Mouse (Mus musculus) monocyte, adult 2 months (primary cell): ENCODE results near the gene Flot1.
A peak's percentile ranks its signal among the peaks of the same experiment; 100 is the strongest.

Experiments
- DNase-seq, 2 experiments: peaks; one replicate each; pipeline ENCODE4 v3.0.0; 2022; ENCODE audit warnings: low spot score in 2 of 2, low read depth in 1 of 2

The Flot1 gene

DNA sequence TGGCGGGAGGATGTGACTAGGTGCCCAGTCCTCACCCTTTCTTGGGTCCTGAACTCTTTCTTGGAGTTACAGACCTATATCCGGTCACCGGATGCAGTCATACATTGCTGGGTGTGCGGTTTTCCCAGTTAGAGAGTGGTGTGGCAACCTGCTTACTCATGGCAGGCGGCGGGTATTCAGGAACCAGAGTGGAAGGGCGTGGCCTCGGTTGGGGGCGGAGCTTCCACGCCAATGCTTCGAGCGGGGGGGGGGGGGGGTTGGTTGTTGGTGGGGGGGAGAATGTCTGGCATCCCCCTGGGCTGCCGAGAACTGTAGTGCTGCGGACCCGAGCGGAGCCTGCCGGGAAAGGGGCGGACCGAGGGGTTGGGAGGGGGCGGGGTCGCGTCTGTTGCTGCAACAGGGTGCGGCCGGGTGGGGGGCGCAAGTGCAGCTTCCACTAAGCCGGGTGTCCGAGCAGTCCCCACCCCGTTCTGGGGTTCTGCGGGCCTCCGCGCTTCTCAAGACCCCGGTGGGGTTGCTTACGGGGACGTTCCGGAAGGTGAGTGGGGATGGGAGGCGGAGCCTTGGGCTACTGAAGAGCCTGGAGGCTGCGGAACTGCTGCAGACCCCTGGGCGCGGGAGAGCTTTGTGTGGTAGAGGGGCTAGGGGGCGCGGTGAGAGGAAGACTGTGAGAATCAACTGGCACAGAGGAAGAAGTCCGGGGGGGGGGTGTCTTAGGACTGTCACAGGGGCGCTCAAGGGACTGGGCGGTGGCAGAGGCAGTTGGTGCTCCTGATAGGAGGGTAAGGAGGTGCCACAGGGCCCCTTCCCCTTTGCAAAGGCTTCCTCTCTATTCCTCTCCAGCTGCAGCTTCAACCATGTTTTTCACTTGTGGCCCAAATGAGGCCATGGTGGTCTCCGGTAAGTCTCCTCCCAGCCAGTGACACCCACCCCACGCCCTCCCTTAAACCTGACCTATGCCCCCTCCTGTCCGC lies at the start of gene Flot1:
Gene Flot1 (plus strand): TSS at position 267 of the 974 bp plus-strand sequence.
- DNase-seq: peak in 1 of 2 experiments; percentile 73

DNA sequence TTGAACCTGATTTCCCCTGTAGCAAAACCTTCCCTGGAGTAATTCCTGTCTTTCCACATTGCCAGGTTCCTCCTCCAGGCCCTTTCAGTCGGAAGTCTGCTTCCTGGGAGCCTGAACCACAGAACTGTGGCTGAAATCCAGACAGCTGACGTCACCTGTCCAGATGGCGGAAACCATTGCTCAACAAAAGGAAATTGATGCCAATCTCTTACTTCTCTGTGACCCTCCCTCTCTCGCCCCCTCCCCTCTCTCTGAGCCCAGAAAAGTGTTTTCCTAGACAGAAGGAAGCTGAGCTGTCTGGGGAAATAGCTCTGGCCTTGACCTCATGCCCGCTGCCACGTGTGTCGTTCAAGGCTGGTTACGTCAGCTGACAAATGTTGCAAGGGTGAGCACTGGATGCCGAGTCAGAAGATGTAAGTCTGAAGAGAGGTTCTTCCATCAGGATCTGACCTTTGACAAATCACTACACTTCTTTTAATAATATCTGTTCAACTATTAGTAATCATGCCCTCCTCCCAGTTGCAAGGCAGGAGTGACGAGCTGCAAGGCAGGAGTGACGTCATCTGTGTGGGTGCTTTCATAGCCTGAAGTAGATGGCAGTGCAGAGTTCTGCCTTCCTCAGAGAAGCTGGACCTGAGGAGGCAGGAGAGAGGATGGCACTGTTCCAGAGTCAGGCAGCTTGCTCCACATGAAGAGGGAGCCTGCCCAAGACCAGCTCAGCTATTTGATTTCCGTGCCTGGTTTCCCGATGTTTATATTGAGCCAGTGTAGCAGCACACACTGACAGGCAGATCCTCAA lies 46.0 kb upstream of the Flot1 start:
- peak; percentile 67 to 68 for DNase-seq

DNA sequence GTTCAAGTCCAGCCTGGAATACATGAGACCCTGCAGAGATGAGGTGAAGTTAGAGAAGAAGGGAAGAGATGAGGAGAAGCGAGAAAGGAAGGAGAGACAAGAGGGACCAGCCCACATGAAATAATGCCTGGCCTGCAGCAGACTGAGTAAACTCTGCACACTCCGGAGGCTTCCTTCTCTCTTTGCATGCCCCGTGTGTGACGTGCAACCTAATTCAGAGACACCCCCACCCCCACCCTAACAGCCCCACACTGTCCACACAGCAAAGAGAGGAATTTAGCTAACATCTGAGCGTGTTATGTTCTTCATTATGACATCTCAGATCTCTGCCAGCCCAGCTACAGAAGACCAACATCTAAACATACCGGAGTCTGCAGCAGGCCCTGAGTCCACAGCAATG lies 44.1 kb upstream of the Flot1 start:
- DNase-seq: no peak

DNA sequence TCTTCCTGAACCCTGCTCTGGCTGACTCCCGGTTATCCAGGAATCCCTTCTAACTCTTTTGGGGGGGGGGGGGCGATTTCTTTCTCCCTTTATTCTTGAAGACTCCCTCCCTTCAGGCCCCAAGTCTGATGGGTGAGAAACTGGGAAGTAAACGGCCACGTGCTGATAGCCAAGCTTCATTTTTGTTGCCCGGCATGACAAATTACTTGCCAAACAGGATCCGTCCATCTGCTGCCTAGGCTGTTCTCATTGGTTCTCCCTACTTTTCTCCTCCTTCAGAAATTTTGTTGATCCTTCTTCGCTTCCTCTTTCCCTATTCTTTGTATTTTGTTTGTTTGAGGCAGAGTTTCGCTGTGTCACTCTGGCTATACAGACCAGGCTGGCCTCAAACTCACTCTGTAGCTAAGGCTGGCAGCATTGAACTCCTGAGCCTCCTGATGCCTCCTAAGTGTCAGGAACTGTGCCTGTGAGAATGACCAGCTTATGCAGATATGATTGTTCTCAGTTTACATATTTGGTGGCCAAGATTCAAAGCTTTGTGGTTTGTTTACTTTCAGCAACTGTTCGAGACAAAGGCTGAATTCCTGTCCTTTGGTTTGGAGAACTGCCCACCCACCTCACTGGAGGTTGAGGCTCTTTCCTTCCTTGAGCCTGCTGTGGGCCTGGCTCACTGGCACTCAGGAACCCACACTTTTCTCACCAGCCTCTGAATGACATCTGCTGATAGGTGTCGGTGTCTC lies 43.4 kb upstream of the Flot1 start:
- DNase-seq: no peak

DNA sequence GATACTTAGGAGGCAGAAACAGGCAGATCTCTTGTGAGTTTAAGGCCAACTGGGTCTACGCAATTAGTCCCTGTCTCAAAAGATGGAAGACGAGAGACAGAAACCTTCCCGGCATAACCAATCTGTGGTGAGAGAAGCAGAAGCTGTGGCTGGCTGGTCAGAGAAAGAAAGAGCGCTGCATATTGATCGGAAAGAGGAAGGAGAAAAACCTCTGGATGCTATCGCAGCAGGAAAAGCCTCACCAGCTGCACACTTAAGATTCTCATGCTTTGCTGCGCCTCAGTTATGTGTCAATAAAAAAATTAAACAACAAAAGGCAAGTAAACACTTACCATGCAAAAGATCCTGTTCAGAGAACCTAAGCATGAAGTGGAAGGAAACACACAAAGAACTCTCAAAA lies 42.7 kb upstream of the Flot1 start:
- DNase-seq: peak in 1 of 2 experiments; percentile 22

DNA sequence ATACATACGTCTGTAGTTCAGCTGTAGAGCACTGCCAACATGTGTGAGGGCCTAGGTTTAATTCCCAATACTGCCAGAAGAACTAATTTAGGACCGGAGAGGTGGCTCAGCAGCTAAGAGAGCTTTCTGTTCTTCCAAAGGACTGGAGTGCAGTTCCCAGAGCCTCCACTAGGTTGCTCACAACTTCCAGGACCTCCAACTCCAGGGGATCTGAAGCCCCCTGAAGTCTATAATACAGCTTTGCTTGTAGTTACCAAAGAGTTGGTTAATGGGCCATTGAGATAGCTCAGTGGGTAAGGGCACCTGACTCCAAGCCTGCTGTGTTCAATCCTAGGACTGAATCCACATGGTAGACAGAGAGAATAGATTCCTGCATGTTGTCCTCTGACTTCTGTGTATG lies 40.6 kb upstream of the Flot1 start:
- no peak for DNase-seq

DNA sequence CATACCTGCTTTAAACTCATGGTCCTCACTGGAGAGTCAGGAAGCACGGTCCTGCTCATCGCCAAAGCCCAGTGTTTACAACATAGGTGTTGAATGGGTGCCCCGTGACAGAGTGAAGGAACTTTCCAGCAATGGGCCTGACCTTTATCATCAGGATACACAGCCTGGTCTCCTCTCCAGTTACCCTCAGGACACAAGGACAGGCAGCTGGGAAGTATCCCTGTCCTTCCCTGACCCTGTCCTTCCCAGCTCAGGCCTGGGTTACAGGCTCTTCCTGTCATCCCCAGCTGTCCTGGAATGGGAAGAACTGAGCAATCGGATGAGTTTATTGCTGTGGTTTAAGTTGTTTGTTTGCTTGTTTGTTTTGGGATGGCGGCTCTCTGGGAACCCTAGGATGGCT lies 40.1 kb upstream of the Flot1 start:
- no peak for DNase-seq

DNA sequence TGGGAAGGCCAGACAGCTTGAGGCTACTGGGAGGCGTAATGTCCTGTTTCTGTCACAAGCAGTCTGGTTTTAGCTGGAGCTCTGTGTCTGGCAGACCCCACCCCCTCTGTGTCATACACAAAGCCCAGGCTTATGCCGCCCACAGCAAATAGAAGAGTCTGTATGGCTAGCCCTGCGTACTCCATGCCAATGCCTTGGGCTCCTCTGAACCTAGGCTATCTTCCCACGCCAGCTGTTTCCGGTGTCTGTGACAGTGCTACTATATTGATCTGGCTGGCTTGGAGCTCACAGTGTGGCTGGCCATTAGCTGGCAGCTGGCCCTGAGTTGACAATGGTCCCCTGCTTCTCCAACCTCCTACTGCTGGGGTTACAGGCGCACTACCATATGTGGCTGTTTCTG lies 39.1 kb upstream of the Flot1 start:
- DNase-seq: no peak

DNA sequence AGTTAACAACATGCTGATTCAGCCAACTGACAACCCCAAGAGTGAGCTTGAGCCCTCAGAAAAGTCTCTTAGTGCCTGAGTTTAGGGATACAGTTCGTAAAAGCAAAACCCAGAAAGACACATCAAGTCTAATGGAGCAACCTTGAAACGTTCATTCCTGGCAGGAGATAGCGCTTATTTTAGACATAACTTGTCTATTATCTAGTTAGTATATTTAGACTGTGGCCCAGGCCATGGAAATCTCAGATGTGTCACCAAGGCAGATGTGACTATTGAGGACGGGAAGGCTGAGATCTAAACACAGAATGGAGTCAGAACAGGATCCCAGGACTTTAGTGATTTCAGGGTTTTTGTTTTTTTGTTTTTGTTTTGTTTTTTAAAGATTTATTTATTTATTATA lies 37.9 kb upstream of the Flot1 start:
- DNase-seq: no peak

DNA sequence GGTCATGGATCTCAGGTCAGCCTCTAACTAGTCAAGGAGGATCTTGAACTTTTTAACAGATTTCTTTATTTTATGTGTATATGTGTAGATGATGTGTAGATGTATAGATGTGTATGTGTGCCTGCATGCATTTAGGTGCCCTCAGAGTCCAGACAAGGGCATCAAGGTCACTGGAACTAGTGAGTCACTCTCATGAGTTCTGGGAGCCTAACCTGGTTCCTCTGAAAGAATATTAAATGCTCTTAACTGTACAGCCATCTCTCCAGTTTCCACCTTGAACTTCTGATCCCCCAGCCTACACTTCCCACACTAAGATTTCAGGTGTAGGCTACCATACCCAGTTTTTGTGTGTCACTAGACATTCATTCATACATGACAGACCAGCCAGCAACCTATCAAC lies 35.5 kb upstream of the Flot1 start:
- no peak for DNase-seq

DNA sequence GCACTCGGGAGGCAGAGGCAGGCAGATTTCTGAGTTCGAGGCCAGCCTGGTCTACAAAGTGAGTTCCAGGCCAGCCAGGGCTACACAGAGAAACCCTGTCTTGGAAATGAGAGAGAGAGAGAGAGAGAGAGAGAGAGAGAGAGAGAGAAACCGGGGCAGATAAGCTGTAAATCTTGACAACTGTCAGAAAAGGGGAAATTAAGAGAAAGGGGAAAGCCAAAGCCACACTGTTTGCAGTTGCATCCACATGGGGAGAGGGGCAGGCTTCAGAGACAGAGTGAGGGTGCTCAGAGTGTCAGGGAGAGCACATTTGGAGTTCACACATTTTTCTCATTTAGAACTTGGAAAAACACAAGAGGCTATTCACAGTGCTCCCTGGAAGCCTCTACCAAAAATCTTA lies 35.0 kb upstream of the Flot1 start:
- DNase-seq: no peak

DNA sequence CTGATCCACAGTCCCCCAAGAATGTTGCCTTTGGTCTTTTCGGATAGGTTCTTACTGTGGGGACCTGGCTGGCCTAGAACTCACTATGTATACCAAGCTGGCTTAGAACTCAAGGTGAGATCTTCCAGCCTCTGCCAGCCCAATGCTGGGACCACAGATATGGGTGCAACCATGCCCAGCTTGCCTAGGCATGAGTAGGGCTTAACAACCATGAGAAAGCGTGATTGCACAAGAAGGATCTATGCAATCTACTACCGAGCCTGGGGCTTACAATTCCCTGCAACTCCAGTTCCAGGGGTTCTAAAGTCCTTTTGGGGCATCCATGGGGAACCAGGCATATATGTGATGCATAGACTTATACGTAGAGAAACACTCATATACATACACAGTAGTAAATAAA lies 32.1 kb upstream of the Flot1 start:
- DNase-seq: no peak

DNA sequence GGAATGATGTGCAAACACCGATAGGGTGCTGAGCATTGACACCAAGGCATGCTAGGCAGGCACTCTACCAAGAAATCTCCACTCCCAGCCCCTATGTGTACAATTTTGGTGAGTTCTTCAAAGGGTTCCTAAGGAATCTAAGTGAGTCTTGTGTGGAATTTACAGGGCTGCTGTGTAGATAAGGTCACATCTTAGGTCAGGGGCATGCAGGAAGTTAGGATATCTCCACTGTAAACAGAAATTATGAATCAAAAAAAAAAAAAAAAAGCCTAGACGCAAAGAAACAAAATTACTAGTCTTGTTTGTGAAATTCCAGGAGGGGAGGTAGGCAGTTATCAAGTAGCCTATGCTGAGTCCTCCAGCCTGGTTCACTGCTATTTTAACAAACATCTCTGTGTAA lies 30.2 kb upstream of the Flot1 start:
- DNase-seq: no peak

DNA sequence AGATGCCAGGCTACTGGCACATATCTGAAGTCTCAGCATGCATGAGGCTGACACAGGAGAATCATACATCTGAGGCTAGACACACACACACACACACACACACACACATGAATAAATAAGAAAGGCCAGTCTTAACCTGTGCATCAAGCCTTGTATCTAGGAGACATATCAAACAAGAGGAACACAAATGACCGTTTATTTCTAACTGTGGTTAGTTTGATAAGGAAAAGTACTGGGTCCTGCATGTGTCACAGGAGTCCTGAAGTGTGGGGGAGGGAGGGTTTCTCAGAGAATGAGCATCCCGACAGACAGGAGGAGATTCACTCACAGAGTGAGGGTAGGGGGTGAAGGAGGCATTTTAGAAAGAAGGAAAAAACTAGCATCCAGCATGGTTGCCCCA lies 27.9 kb upstream of the Flot1 start:
- no peak for DNase-seq

DNA sequence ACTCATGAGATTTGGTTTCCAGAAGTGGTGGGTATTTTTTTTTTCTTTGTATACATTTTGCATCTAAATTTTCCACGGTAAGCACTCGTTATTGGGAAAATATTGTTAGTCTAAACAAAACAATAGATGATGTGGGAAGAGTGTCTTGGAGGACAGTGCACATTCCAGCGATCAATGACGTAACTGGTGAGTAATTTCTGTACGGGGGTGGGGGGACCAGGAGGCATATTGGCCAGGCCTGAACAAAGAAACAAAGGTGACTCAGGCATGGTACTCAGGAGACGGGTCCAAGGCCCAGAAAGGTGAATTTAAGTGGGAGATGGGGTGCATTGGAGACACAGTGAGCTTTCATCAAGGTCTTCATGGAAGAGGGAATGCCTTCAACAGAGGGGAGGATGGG lies 27.4 kb upstream of the Flot1 start:
- no peak for DNase-seq

DNA sequence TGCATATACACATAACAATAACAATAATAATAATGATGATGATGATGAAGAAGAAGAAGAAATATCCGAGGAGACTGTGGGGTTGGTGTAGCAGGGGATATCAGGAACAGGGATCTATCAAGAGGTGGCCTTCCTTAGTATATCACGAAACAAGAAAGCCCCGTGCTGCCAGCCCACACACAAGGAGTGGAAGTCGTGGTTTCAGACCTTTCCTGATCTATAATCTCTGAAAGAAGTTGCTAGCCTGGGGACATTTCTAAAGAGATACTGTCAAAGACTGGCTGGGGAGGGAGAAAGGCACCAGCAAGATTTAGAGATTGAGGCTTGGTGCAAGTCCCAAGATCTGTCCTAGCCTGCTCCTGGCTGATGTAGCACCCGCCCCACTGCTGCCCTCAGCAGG lies 26.2 kb upstream of the Flot1 start:
- DNase-seq: no peak

DNA sequence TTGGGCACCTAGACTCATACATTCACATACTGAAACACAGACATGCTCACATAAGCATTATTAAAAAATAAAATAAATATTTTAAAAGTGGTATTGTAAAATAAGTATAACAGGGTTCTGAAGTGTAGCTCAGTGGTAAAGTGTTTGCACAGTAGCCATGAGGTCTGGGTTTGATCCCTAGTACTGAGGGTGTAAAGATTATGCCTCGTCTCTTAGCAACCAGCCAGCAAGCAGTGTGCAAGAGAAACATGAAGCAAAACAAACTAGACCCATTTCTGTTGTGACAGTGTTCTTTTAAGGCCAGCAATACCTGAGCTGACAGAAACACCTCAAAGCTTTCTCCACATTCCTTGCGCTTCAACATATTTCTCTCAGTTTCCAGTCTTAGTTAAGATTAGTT lies 22.1 kb upstream of the Flot1 start:
- DNase-seq: no peak

DNA sequence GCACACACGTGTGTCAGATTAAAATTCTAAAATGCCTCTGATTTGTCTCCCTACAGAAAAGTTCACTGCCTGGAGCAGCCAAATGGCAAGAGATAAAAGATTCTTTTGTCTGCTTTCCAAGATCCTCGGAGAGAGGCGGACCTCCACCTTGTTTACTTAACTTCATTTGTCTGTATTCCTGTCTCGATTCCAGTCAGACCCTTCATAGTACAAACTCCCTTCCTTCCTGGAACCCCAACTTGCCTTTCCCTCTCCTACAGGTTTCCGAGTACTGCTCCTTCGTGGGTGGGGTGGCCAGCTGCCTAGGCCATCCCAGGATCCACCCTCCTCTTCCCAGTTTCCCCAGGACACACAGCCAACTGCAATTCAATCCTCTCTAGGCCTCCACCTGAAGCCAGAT lies 20.0 kb upstream of the Flot1 start:
- no peak for DNase-seq

DNA sequence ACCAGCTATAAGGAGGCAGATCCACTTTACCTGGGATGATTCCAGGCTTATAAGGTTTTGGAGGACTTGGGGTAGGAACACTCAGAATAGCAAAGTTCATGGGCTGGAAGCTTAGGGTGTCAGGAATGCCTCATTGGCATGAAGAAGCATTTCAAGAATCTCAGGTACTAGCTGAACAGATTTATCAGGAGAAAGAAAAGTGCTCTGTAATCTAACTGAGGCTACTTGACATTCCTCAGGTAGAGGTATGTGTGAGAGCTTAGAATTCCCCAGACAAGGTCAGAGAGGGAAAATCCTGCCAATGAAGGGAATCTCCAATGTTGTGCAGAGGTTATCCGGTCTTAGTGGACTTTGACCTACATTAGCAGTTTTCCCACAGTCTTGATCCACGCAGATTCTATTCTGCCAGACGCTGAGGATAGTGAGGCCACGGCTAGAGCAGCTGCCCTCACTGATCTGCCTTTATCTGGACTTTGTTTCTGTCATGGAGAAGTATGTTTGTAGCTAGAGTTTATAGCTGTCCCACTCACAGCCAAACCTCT lies 19.1 kb upstream of the Flot1 start:
- DNase-seq: no peak

DNA sequence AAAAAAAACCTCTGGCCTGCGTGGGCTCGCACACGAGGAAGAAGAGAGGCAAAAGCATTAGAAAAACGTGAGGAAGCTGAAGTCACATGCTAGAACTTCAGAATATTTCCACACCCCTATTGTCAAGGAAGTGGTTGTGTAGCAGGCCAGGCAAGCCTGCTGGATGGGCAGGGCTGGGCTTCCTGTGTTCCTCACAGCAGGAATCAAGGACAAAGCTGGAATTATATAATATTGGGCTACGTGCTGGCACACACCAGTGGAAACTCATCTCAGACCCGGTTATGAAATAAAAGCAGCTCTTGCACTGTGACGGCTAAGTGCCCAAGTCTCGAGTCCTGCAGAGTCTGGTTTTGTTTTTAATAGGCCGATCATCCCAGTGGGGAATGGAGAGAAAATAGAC lies 15.0 kb upstream of the Flot1 start:
- DNase-seq: no peak

DNA sequence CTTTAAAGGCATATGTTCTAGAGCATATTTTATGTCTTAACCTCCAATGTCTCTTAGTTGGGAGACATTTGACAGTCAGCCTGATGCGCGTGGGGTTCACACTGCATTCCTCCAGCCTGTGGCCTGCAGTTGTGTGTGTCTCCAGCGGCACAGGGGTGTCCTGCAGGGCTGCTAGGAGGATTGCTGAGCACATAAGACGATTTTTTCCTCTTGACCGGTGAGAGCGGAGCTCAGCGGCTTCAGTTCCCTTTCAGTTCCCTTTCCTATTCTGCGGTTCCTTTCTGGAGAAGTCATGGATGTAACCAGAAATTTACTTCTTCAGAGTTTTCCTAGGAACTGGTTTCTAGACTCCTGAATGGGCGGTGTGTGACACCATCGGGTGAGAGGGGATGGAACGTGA lies 13.6 kb upstream of the Flot1 start:
- DNase-seq: no peak
